Mouse (Mus musculus): ENCODE results near the gene Mga.

Gene Mga

GRCm38 (mm10) chr2:120017599-120017998, 120.6 kb downstream of the Mga start:
- ATAC-seq (ENCODE audit: insufficient number of reproducible peaks, low FRiP score, low TSS enrichment), result no peak
